Mouse (Mus musculus) cortical plate, adult 2 months (tissue): ENCODE measurements around the gene Gatm. TPM values are rescaled to one million over a fixed set of nuclear protein-coding genes. Genes with fewer than 3 reads are reported as not detected.
A peak's percentile ranks its signal among the peaks of the same experiment; 100 is the strongest.

Experiments used
- H3K27ac ChIP-seq: fragments of 200-500 bp; 2 replicates; pipeline ENCODE4 v1.5.1; 2012; ENCODE audit warnings: low read length, control low read depth, inconsistent platforms; ENCODE audit not compliant: insufficient read depth
- H3K4me1 ChIP-seq: fragments of 200-500 bp; 2 replicates; pipeline ENCODE4 v1.6.1; 2011; ENCODE audit warnings: low read length; ENCODE audit not compliant: control insufficient read depth, insufficient read depth
- H3K4me3 ChIP-seq: fragments of 200-500 bp; 2 replicates; pipeline ENCODE4 v1.5.1; 2011; ENCODE audit warnings: mild to moderate bottlenecking, low read length, control low read depth; ENCODE audit not compliant: insufficient read depth
- CTCF ChIP-seq: fragments of 200-500 bp; IDR thresholded peaks from 2 replicates; pipeline ENCODE4 v1.5.1; 2011; ENCODE audit warnings: mild to moderate bottlenecking, control low read depth, low read length; ENCODE audit not compliant: insufficient read depth; ENCODE audit errors: extremely low read depth
- POLR2A ChIP-seq: fragments of 200-500 bp; IDR thresholded peaks from 2 replicates; pipeline ENCODE4 v1.6.1; 2011; ENCODE audit warnings: mild to moderate bottlenecking, low read length, control low read depth; ENCODE audit not compliant: insufficient read depth; ENCODE audit errors: extremely low read depth
- polyA plus RNA-seq: library from polyadenylated mRNA; depleted of rRNA; stranded (reverse); fragments of >200 nt; gene quantifications from 2 replicates; pipeline ENCODE4 v1.2.3, GENCODE M21; 2012; rRNA removed

The Gatm gene
- 118 and 140 TPM in 2 replicates for polyA plus RNA-seq

- H3K4me3 ChIP-seq = peak within 1 kb of the TSS; percentile 65
- peaks cover 1% of the 10 kb centered on the region; the same call in 1 of the 2 replicates for H3K4me1 ChIP-seq
- peak within 1 kb of the TSS; percentile 61 for H3K27ac ChIP-seq
- TF ChIP-seq POLR2A = peak; percentile 70; the same call in 1 of the 2 replicates
- TF ChIP-seq CTCF = no peak
Measured at GRCm38 (mm10) chr2:122610746-122611653, at the start of gene Gatm. TSS of gene Gatm (minus strand) at chr2:122611303.

DNA sequence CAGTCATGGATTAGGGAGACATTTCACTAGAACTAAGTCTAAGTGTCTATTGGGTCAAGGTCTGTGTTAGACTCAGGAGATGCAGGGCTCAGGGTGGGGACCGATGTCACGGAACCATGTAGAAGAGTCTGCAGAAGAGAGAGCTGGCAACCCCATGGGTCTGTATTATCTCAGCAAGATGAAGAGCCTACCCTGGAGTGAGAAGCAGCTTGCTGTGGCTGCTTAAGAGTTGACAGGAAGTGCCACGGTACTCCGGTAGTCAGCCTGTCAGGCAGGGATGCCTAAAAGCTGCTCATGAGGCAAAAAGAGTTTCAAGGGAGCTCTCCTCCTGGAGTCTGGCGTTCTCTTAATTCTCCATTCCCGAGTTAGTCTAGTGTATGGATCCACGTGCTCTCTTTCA is 48.7 kb upstream of the Gatm start:
- no peak for TF ChIP-seq CTCF
- TF ChIP-seq POLR2A = no peak
- no peaks in the 10 kb centered on the region for H3K4me1 ChIP-seq
- H3K4me3 ChIP-seq = no peak overlapping the region
- H3K27ac ChIP-seq = no peak overlapping the region

- no peak for TF ChIP-seq POLR2A
- no peak for TF ChIP-seq CTCF
- H3K4me1 ChIP-seq = no peaks in the 10 kb centered on the region
- no peak overlapping the region for H3K4me3 ChIP-seq
- no peak overlapping the region for H3K27ac ChIP-seq
Measured at GRCm38 (mm10) chr2:122657707-122658524, 46.8 kb upstream of the Gatm start.

GRCm38 (mm10) chr2:122656767-122657166 is 45.7 kb upstream of the Gatm start:
- no peaks in the 10 kb centered on the region for H3K4me1 ChIP-seq
- no peak for TF ChIP-seq CTCF
- no peak for TF ChIP-seq POLR2A
- H3K27ac ChIP-seq = no peak overlapping the region
- no peak overlapping the region for H3K4me3 ChIP-seq

GRCm38 (mm10) chr2:122656052-122656451 is 44.9 kb upstream of the Gatm start:
- H3K4me3 ChIP-seq = no peak overlapping the region
- TF ChIP-seq CTCF (no peak), POLR2A (no peak)

GRCm38 (mm10) chr2:122652096-122653084 is 41.3 kb upstream of the Gatm start:
- H3K4me3 ChIP-seq = no peak overlapping the region
- H3K4me1 ChIP-seq = no peaks in the 10 kb centered on the region
- H3K27ac ChIP-seq = no peak overlapping the region
- TF ChIP-seq POLR2A (no peak), CTCF (no peak)

More at GRCm38 (mm10) chr2:122656052-122656451, 44.9 kb upstream of the Gatm start:
- H3K4me1 ChIP-seq = no peaks in the 10 kb centered on the region
- H3K27ac ChIP-seq = no peak overlapping the region

GRCm38 (mm10) chr2:122638673-122639072 is 27.6 kb upstream of the Gatm start:
- no peak for TF ChIP-seq CTCF
- TF ChIP-seq POLR2A = no peak
- Histone ChIP-seq H3K27ac (no peak overlapping the region), H3K4me1 (no peaks in the 10 kb centered on the region), H3K4me3 (no peak overlapping the region)

DNA sequence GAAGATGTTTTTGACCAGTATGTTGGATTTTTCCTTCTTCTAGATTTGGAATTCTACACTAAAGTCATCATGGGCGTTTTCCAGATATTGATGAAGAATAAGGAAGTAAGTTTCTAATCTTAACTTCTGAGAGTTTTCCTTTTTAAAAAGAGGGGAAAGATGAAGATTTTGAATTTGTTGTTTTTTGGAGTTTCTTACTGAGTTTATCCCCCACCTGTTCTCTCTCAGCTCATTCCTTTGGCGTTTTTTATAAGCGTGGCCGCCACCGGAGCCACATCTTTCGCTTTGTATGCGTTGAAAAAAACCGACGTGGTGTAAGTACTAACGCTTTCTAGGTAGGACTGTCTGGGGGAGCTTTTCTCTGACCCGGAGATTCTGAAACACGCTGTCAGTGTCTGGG is 26.9 kb upstream of the Gatm start:
- Histone ChIP-seq H3K4me3 (0 out of 2 replicates have a peak overlapping the region, but pooled peaks have one; percentile 23), H3K27ac (no peak overlapping the region), H3K4me1 (no peaks in the 10 kb centered on the region)
- TF ChIP-seq CTCF (no peak), POLR2A (no peak)

- no peaks in the 10 kb centered on the region for H3K4me1 ChIP-seq
- H3K27ac ChIP-seq = no peak overlapping the region
- peak overlapping the region; percentile 23; the same call in 1 of the 2 replicates for H3K4me3 ChIP-seq
- TF ChIP-seq CTCF (peak; percentile 63), POLR2A (no peak)
Measured at GRCm38 (mm10) chr2:122637526-122637997, 26.5 kb upstream of the Gatm start.
